Mouse (Mus musculus) stomach, embryonic 15.5 days (tissue): ENCODE results near the gene Npas3. TPM values are rescaled to one million over a fixed set of nuclear protein-coding genes. Genes with fewer than 3 reads are reported as not detected.

Source experiments
- ATAC-seq: fragments of 200-750 bp; cut with Nextera tagmentation; 2 replicates; pipeline ENCODE4 v1.8.0; 2017; ENCODE audit warnings: low read depth, moderate number of reproducible peaks, moderate TSS enrichment; ENCODE audit not compliant: insufficient read depth, low FRiP score
- H3K27ac ChIP-seq: fragments of 300-500 bp; sonication (generic); 2 replicates; pipeline ENCODE4 v1.5.1; 2015; ENCODE audit warnings: mild to moderate bottlenecking, inconsistent platforms
- H3K27me3 ChIP-seq: fragments of 300-500 bp; sonication (generic); replicated peaks from 2 replicates; pipeline ENCODE4 v1.6.1; 2015; ENCODE audit warnings: inconsistent platforms
- H3K36me3 ChIP-seq: fragments of 300-500 bp; sonication (generic); 2 replicates; pipeline ENCODE4 v1.6.1; 2015; ENCODE audit warnings: inconsistent platforms
- H3K4me1 ChIP-seq: fragments of 300-500 bp; sonication (generic); 2 replicates; pipeline ENCODE4 v1.6.1; 2015; ENCODE audit warnings: inconsistent platforms
- H3K4me2 ChIP-seq: fragments of 300-500 bp; sonication (generic); 2 replicates; pipeline ENCODE4 v1.6.1; 2015; ENCODE audit warnings: mild to moderate bottlenecking, inconsistent platforms
- H3K4me3 ChIP-seq: fragments of 300-500 bp; sonication (generic); replicated peaks from 2 replicates; pipeline ENCODE4 v1.5.1; 2015; ENCODE audit warnings: inconsistent platforms
- H3K9ac ChIP-seq: fragments of 300-500 bp; sonication (generic); 2 replicates; pipeline ENCODE4 v1.6.1; 2015; ENCODE audit warnings: inconsistent platforms
- H3K9me3 ChIP-seq: fragments of 300-500 bp; sonication (generic); 2 replicates; pipeline ENCODE4 v1.6.1; 2016; ENCODE audit warnings: inconsistent platforms
- WGBS: fragments of 180-500 bp; shearing (Covaris S2); methylation state at CpG from one replicate; pipeline ENCODE4 v1.1.7; 2015; 5-methylcytosine and 5-hydroxymethylcytosine counted together
- polyA plus RNA-seq: library from polyadenylated mRNA; unstranded; fragments of >200 nt; fragmentation: Nextera tagmentation; extraction: Ambion mirVana; gene quantifications from 2 replicates; pipeline ENCODE4 v1.2.1, GENCODE M21; 2015

Gene Npas3
- polyA plus RNA-seq, 1 experiment from 2014 or later = 3.0 TPM

DNA sequence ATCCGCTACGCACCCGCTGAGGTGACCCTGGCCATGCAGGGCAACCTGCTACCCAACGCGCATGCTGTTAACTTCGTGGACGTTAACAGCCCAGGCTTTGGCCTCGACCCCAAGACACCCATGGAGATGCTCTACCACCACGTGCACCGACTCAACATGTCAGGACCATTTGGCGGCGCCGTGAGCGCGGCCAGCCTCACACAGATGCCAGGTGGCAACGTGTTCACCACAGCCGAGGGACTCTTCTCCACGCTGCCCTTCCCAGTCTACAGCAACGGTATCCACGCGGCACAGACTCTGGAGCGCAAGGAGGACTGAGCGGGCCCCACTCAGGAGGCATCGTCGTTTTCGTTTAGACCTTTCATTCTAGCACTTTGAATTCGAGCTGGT, 820.3 kb downstream of the Npas3 start:
- no peak for ATAC-seq
- H3K4me1 ChIP-seq = peaks cover 13% of the 10 kb centered on the region
- no peak overlapping the region for H3K27ac ChIP-seq
- H3K27me3 ChIP-seq = peaks cover 22% of the 10 kb centered on the region
- no peaks in the 10 kb centered on the region for H3K36me3 ChIP-seq
- H3K4me2 ChIP-seq = peak overlapping the region; percentile 87
- peak overlapping the region; percentile 43; the same call in 1 of the 2 replicates for H3K4me3 ChIP-seq
- 69% methylated on average over 27 of the region's 27 CpGs for WGBS
- H3K9me3 ChIP-seq = no peaks in the 10 kb centered on the region
- no peak overlapping the region for H3K9ac ChIP-seq

DNA sequence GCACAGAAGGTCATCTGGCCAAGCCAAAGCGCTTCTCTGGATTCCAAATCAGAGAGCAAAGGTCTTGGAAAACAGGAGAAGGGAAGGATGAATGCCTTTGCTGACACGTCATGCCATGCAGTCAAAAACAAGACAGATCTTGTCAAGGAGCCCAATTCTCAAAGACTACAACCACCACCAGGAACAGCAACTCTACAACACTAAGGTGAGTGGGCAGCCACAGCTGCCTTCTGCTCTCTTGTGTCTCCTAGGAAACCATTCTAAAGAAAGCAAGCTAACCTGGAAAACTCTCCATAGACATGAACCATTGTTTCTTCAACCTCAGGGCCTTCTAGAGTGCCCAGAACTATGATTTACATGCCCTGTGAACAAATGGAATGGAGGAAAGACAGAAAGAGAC, 825.5 kb downstream of the Npas3 start:
- Histone ChIP-seq H3K9me3 (no peaks in the 10 kb centered on the region), H3K4me3 (no peak overlapping the region), H3K27me3 (peaks cover under 1% of the 10 kb centered on the region; the same call in 1 of the 2 replicates), H3K36me3 (no peaks in the 10 kb centered on the region), H3K4me2 (no peak overlapping the region), H3K27ac (no peak overlapping the region), H3K9ac (no peak overlapping the region), H3K4me1 (no peaks in the 10 kb centered on the region)
- WGBS = 91% methylated on average over 2 of the region's 2 CpGs
- no peak for ATAC-seq

DNA sequence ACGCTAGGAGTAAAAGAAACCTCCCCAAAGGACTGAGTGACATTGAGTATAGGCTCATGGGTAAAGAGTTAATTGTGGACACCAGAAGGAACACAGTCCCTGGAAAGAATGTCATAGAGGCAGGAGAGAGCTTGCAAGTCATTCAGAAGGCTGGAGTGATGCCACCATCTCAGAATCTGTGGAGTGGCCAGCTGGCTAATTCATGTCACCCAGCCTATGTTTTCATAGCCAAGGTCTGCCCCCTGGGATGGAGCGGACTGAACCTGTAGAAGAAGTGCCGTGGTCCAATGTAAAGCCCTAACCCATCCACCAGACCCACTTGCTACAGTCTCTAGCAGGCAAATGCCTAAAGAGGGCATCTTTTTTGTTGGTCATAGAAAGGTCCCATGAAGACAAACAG, 832.5 kb downstream of the Npas3 start:
- Histone ChIP-seq H3K27ac (no peak overlapping the region), H3K9me3 (no peaks in the 10 kb centered on the region), H3K4me3 (no peak overlapping the region), H3K36me3 (no peaks in the 10 kb centered on the region), H3K9ac (no peak overlapping the region), H3K27me3 (no peaks in the 10 kb centered on the region), H3K4me2 (no peak overlapping the region), H3K4me1 (no peaks in the 10 kb centered on the region)
- ATAC-seq = no peak
- 91% methylated on average over 3 of the region's 3 CpGs for WGBS

DNA sequence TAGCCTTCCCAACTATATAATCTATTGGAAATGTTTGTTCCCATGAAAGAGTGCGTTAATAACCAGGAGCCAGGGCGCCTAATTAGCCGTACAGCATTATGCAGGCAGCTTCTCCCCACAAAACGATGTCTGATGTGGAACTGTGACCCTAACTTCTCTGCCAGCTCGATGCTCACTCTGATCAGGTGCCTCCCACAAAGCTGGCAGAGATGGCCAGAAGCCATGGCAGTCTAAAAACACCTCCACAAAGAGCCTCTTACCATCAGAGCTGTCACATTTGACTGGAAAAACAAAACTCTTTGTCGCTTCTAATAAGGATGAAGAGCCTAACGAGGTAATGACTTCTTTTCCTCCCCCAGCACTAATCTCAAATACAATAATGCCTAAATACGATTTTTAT, 845.3 kb downstream of the Npas3 start:
- no peaks in the 10 kb centered on the region; the same call in 1 of the 2 replicates for H3K4me1 ChIP-seq
- WGBS = 78% methylated on average over 8 of the region's 8 CpGs

DNA sequence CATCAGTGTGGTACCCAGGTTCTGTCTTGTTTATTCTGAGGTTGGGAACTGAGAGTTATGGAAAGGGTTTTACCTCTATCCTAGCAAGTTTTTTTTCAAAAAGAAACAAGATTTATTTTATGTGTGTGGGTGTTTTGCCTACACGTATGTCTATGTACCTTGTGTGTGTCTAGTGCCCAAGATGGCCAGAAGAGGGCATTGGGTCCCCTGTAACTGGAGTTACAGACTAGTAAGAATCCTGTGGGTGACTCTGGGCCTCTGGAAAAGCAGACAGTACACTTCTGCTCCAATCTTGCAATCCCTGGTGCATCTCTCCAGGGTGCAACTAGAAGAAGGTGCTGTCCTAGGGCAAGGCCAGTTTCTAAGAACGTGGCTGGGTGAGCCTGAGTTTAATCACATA, 848.0 kb downstream of the Npas3 start:
- Histone ChIP-seq H3K9me3 (no peaks in the 10 kb centered on the region), H3K4me2 (no peak overlapping the region), H3K36me3 (no peaks in the 10 kb centered on the region), H3K4me1 (no peaks in the 10 kb centered on the region), H3K4me3 (no peak overlapping the region), H3K9ac (no peak overlapping the region), H3K27me3 (no peaks in the 10 kb centered on the region), H3K27ac (no peak overlapping the region)
- ATAC-seq = no peak
- 64% methylated on average over 2 of the region's 2 CpGs for WGBS

More for the DNA sequence above, 845.3 kb downstream of the Npas3 start:
- no peaks in the 10 kb centered on the region for H3K27me3 ChIP-seq
- H3K36me3 ChIP-seq = no peaks in the 10 kb centered on the region
- no peak overlapping the region for H3K9ac ChIP-seq
- no peaks in the 10 kb centered on the region for H3K9me3 ChIP-seq
- no peak overlapping the region for H3K4me3 ChIP-seq
- ATAC-seq = no peak
- no peak overlapping the region for H3K27ac ChIP-seq
- H3K4me2 ChIP-seq = no peak overlapping the region

DNA sequence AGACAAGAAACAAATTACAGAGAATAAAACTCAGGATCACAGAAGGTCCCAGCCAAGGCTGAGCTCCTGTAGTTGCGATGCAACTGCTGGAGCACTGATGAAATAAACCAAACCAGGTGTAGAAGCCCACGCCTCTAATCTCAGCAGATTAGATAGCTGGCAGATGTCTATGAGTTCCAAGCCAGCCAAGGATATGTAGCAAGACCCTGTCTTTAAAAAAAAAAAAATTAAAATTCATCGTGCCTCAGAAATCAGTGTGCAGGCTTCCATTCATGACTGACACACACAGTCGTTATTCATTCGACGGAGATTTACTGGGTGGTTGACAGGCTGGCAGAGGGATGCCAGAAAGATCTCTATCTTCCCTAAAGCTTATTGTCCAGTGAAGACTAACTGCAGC, 849.7 kb downstream of the Npas3 start:
- H3K4me3 ChIP-seq = no peak overlapping the region

DNA sequence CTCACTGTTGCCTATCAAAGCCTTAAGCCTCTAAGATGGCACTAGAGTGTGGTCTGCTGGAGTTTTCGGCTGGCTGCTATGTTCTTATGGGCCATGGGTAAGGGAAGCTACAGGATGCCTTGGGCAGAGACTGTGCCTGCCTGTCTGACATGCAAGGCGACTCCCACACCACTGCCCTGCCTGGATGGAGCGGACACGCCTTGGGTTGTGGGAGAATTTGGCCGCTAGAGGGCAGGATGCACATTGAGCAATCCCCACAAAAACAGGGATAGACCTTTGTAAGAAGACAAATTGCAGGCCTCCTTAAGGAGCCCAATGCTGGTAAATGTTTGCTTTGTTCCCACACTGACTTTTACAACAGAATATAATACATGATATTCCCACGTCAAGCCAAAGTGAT, 850.3 kb downstream of the Npas3 start:
- H3K9ac ChIP-seq = no peak overlapping the region
- no peaks in the 10 kb centered on the region for H3K36me3 ChIP-seq
- WGBS = 13% methylated on average over 6 of the region's 6 CpGs
- no peaks in the 10 kb centered on the region for H3K4me1 ChIP-seq
- 0 out of 2 replicates have a peak, but pooled peaks have one; percentile 18 for ATAC-seq
- no peak overlapping the region for H3K4me3 ChIP-seq
- H3K4me2 ChIP-seq = no peak overlapping the region
- H3K27me3 ChIP-seq = no peaks in the 10 kb centered on the region
- H3K9me3 ChIP-seq = no peaks in the 10 kb centered on the region
- no peak overlapping the region for H3K27ac ChIP-seq

More for the DNA sequence above, 849.7 kb downstream of the Npas3 start:
- Histone ChIP-seq H3K9me3 (no peaks in the 10 kb centered on the region), H3K4me2 (no peak overlapping the region), H3K4me1 (no peaks in the 10 kb centered on the region), H3K9ac (no peak overlapping the region), H3K27ac (no peak overlapping the region), H3K27me3 (no peaks in the 10 kb centered on the region), H3K36me3 (no peaks in the 10 kb centered on the region)
- ATAC-seq = no peak
- WGBS = 76% methylated on average over 6 of the region's 6 CpGs

DNA sequence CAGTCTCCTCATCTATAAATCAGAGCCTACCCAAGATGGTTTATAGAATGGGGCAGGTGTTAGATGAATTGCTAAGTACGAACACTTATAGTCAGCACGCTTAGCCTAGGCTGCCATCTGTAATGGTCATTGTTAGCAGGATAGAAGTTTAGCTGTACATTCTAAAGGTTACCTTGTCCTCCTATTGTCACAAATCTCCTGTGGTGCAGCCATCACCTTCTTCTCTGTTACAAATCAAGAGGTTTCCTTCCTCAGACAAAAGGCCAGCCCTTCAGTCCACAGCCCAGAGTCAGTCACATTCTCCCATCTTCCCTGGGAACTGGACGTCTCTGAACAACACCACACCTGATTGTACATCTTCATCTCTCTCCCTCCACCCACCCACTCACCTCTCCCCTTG, 851.0 kb downstream of the Npas3 start:
- no peaks in the 10 kb centered on the region for H3K36me3 ChIP-seq
- no peak for ATAC-seq
- no peak overlapping the region for H3K9ac ChIP-seq
- no peaks in the 10 kb centered on the region for H3K27me3 ChIP-seq
- no peaks in the 10 kb centered on the region for H3K9me3 ChIP-seq
- no peaks in the 10 kb centered on the region for H3K4me1 ChIP-seq
- H3K27ac ChIP-seq = no peak overlapping the region
- H3K4me2 ChIP-seq = no peak overlapping the region
- H3K4me3 ChIP-seq = no peak overlapping the region
- 92% methylated on average over 3 of the region's 3 CpGs for WGBS

DNA sequence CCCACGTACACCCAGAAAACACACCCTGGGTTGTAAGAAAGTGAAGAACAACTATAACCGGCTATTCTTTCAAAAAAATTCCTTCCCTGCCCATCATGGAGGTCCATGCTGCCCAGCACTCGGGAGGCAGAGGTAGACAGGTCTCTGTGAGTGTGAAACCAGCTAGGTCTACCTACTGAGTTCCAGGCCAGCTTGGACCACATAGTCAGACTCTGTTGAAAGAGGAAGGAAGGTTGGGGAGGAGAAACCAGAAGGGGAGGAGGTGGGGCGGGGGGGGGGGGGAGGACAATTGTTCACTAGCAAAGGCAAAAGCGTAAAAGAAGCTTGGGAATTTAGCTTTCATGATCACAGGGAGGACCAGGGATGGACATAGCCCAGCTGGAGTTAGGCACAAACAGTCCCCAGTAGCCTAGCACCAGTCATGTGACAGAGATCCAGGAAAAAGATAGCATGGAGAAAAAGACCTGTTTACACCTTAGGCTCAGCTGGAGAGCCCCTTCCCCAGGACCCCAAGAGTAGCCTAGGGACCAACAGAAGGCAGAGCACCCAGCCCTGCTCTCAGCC, 852.9 kb downstream of the Npas3 start:
- WGBS = 80% methylated on average over 4 of the region's 5 CpGs
- ATAC-seq = no peak

DNA sequence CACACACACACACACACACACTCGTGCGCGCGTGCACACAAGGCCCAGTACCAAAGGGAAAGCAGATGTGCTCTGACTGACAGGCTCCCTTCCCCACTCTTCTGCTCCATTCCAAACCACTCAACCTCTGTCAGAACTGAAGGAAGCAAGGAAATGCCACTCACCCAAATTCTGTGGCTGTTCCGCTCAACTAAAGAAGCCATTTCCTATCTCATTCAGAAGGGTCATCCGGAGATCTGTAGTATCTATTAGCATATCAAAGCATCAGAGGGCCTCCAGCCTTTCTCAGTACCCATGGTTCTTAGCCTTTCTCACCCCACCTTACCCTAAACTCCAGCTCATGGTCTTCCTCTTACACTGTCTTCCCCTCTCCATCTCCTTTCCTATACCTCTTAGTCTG, 854.0 kb downstream of the Npas3 start:
- H3K4me1 ChIP-seq = no peaks in the 10 kb centered on the region
- H3K4me2 ChIP-seq = no peak overlapping the region
- no peaks in the 10 kb centered on the region for H3K9me3 ChIP-seq
- no peaks in the 10 kb centered on the region for H3K36me3 ChIP-seq
- no peaks in the 10 kb centered on the region for H3K27me3 ChIP-seq
- H3K27ac ChIP-seq = no peak overlapping the region
- H3K4me3 ChIP-seq = no peak overlapping the region
- no peak overlapping the region for H3K9ac ChIP-seq
- ATAC-seq = no peak
- 82% methylated on average over 6 of the region's 6 CpGs for whole genome bisulfite sequencing

More for the DNA sequence above, 852.9 kb downstream of the Npas3 start:
- no peak overlapping the region for H3K9ac ChIP-seq
- no peaks in the 10 kb centered on the region for H3K9me3 ChIP-seq
- no peak overlapping the region for H3K4me2 ChIP-seq
- H3K27ac ChIP-seq = no peak overlapping the region
- H3K4me1 ChIP-seq = no peaks in the 10 kb centered on the region
- H3K27me3 ChIP-seq = no peaks in the 10 kb centered on the region
- H3K36me3 ChIP-seq = no peaks in the 10 kb centered on the region
- no peak overlapping the region for H3K4me3 ChIP-seq

DNA sequence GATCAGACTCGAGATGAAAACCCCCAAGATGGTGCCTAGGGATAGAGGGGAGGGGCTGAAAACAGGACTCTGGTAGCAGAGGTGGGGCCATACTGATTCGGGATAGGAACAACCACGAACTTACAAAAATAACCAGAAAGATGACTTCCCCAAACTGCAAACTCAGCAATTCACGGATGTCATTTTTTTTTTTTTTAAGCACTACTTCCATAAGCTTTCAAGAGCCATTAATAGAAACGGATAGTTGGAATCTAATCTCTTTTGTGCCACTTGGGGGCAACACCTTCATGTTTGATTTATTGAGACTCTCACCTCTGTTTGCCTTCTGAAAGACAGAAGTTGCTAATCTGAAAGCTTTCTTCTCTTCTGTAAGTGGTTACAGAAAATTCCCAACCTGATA, 857.1 kb downstream of the Npas3 start:
- Histone ChIP-seq H3K4me3 (no peak overlapping the region), H3K4me2 (no peak overlapping the region), H3K27ac (no peak overlapping the region), H3K9me3 (no peaks in the 10 kb centered on the region), H3K36me3 (no peaks in the 10 kb centered on the region), H3K27me3 (no peaks in the 10 kb centered on the region), H3K4me1 (no peaks in the 10 kb centered on the region), H3K9ac (no peak overlapping the region)
- no peak for ATAC-seq
- WGBS = 30% methylated on average over 5 of the region's 5 CpGs

DNA sequence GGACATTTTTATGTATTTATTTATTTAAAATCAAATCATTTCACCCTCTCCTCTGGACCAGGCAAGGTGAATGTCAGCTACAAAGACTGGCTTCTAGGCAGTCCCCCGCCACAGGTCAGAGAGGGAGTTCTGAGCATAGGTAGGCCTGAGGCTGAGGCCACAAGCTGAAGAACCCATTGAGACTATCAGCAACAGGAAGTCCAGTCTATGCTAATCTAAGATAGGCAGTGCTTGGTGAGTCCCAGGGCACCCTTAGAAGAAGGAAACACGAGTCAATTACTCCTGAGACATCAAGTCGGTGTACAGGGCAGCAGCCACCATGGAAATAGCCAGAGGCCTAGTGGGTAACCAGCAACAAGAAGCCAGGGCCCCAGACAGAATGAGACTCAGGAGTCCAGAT, 857.5 kb downstream of the Npas3 start:
- Histone ChIP-seq H3K27ac (no peak overlapping the region), H3K27me3 (no peaks in the 10 kb centered on the region), H3K4me3 (no peak overlapping the region), H3K4me2 (no peak overlapping the region), H3K9me3 (no peaks in the 10 kb centered on the region), H3K4me1 (no peaks in the 10 kb centered on the region), H3K36me3 (no peaks in the 10 kb centered on the region), H3K9ac (no peak overlapping the region)
- ATAC-seq = no peak
- 72% methylated on average over 3 of the region's 3 CpGs for WGBS

DNA sequence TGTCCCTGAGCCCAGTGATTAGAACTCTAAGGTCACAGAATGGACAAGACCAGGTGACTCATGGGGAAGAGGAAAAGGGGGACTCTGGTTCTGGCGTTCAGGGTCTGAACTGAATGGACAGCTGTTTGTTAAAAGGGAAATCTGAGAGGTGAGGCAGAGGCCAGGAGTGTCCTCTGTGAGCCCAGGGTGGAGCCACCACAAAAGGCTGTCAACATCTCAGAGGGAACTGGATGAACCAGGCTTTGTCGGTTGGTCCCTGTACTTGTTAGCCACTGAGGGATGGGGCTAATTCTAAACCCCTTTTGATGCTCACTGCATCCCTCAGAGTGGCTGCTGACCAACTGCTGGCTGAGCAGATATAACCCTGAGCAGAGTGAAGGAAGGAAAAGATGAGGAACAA, 861.9 kb downstream of the Npas3 start:
- Histone ChIP-seq H3K27ac (no peak overlapping the region), H3K4me1 (no peaks in the 10 kb centered on the region), H3K4me2 (no peak overlapping the region), H3K27me3 (no peaks in the 10 kb centered on the region), H3K9me3 (no peaks in the 10 kb centered on the region), H3K36me3 (no peaks in the 10 kb centered on the region), H3K4me3 (no peak overlapping the region), H3K9ac (no peak overlapping the region)
- ATAC-seq = no peak
- WGBS = 31% methylated on average over 2 of the region's 2 CpGs
